Mouse (Mus musculus) heart, adult 2 months (tissue): ENCODE data around the gene Slc30a1. TPM values are rescaled to one million over a fixed set of nuclear protein-coding genes. Genes with fewer than 3 reads are reported as not detected.
A peak's percentile ranks its signal among the peaks of the same experiment; 100 is the strongest.

ENCODE experiments used
- DNase-seq, 2 experiments: peaks; one replicate each; pipeline ENCODE4 v3.0.0; 2021
- H3K27ac ChIP-seq: fragments of 200-600 bp; 2 replicates; pipeline ENCODE4 v1.8.1; 2022
- H3K27me3 ChIP-seq: fragments of 200-500 bp; 2 replicates; pipeline ENCODE4 v1.6.1; 2012; ENCODE audit warnings: mild to moderate bottlenecking, low read length, inconsistent platforms, mixed read lengths; ENCODE audit not compliant: control insufficient read depth, insufficient read depth
- H3K36me3 ChIP-seq: fragments of 200-500 bp; 2 replicates; pipeline ENCODE4 v1.6.1; 2012; ENCODE audit warnings: low read length, inconsistent platforms; ENCODE audit not compliant: control insufficient read depth, insufficient read depth
- H3K4me1 ChIP-seq: fragments of 200-500 bp; 2 replicates; pipeline ENCODE4 v1.6.1; 2011; ENCODE audit warnings: low read length; ENCODE audit not compliant: control insufficient read depth, insufficient read depth
- H3K4me3 ChIP-seq: fragments of 200-600 bp; 2 replicates; pipeline ENCODE4 v1.8.1; 2022
- H3K79me2 ChIP-seq: fragments of 200-500 bp; replicated peaks from 2 replicates; pipeline ENCODE4 v1.6.1; 2012; ENCODE audit warnings: mild to moderate bottlenecking, inconsistent platforms, low read length, moderate library complexity, mixed read lengths; ENCODE audit not compliant: control insufficient read depth, insufficient read depth
- H3K9ac ChIP-seq: fragments of 200-500 bp; 2 replicates; pipeline ENCODE4 v1.6.1; 2012; ENCODE audit warnings: low read depth, mild to moderate bottlenecking, control low read depth, inconsistent platforms, low read length, mixed read lengths
- CTCF ChIP-seq: fragments of 200-600 bp; IDR thresholded peaks from 2 replicates; pipeline ENCODE4 v1.8.1; 2022; ENCODE audit warnings: antibody characterized with exemption, mild to moderate bottlenecking, moderate library complexity
- EP300 ChIP-seq: fragments of 200-500 bp; IDR thresholded peaks from 2 replicates; pipeline ENCODE4 v1.6.1; 2011; ENCODE audit warnings: low read depth, low read length, control low read depth; ENCODE audit not compliant: insufficient read depth
- POLR2A ChIP-seq: fragments of 200-500 bp; IDR thresholded peaks from 2 replicates; pipeline ENCODE4 v1.6.1; 2011; ENCODE audit warnings: mild to moderate bottlenecking, low read depth, low read length, control low read depth; ENCODE audit not compliant: insufficient read depth
- WGBS: fragments of 180-500 bp; shearing (Covaris S2); methylation state at CpG from one replicate; pipeline ENCODE4 v1.1.7; 2018; 5-methylcytosine and 5-hydroxymethylcytosine counted together
- intact Hi-C: fragments of 180-260 bp; cut with DNase I; formaldehyde crosslinking; loops from one replicate; pipeline ENCODE4 v1.15.1; 2025
- polyA plus RNA-seq: library from polyadenylated mRNA; depleted of rRNA; stranded (reverse); fragments of >200 nt; gene quantifications from 2 replicates; pipeline ENCODE4 v1.2.3, GENCODE M21; 2012
- total RNA-seq, 2 experiments: library from RNA; stranded (reverse); gene quantifications; 2 replicates each; pipeline ENCODE4 v1.2.3; 2021

Slc30a1 gene
- total and polyA plus RNA-seq, 3 experiments = 5.3 to 18.6 (median 17.1) TPM

- intact Hi-C loops = loop anchor here (1.0 to 10.0 kb wide), 5 partner anchors 49 to 593 kb away; partner anchors contain the start of genes Lpgat1, Nenf and Traf5
- Histone ChIP-seq H3K79me2 (peaks cover 9% of the 10 kb centered on the region), H3K4me1 (peaks cover 11% of the 10 kb centered on the region), H3K36me3 (peaks cover 29% of the 10 kb centered on the region), H3K4me3 (peak overlapping the region; percentile 82), H3K27ac (peak overlapping the region; percentile 94), H3K27me3 (no peaks in the 10 kb centered on the region), H3K9ac (peak overlapping the region; percentile 91)
- no peak for TF ChIP-seq EP300
- peak; percentile 91 for TF ChIP-seq CTCF
- TF ChIP-seq POLR2A = no peak
- peak; percentile 86 to 89 for DNase-seq
- 1% methylated on average over 43 of the region's 43 CpGs for WGBS
Measured at GRCm38 (mm10) chr1:191907431-191907810, 854 bp downstream of the Slc30a1 start.

GRCm38 (mm10) chr1:191908906-191909305, 2.3 kb downstream of the Slc30a1 start:
- TF ChIP-seq POLR2A (no peak), CTCF (no peak), EP300 (no peak)
- peaks cover 9% of the 10 kb centered on the region for H3K79me2 ChIP-seq
- peak overlapping the region; percentile 19 for H3K4me3 ChIP-seq
- H3K4me1 ChIP-seq = peaks cover 11% of the 10 kb centered on the region
- no peak overlapping the region for H3K27ac ChIP-seq
- DNase-seq = no peak
- H3K27me3 ChIP-seq = no peaks in the 10 kb centered on the region
- intact Hi-C loops = loop anchor here (1.0 to 10.0 kb wide), 3 partner anchors 55 to 594 kb away; partner anchors contain the start of genes Lpgat1 and Nenf
- peaks cover 29% of the 10 kb centered on the region for H3K36me3 ChIP-seq
- WGBS = 68% methylated on average over 15 of the region's 15 CpGs
- 0 out of 2 replicates have a peak overlapping the region, but pooled peaks have one; percentile 30 for H3K9ac ChIP-seq

GRCm38 (mm10) chr1:191909316-191909715, 2.7 kb downstream of the Slc30a1 start:
- H3K4me1 ChIP-seq = peaks cover 11% of the 10 kb centered on the region
- peaks cover 29% of the 10 kb centered on the region for H3K36me3 ChIP-seq
- TF ChIP-seq CTCF (no peak), EP300 (no peak), POLR2A (no peak)
- peaks cover 9% of the 10 kb centered on the region for H3K79me2 ChIP-seq
- no peak overlapping the region for H3K27ac ChIP-seq
- intact Hi-C loops = loop anchor here (10.0 kb wide), 2 partner anchors 195 to 595 kb away; partner anchors contain the start of genes Lpgat1 and Nenf
- H3K27me3 ChIP-seq = no peaks in the 10 kb centered on the region
- peak overlapping the region; percentile 30; the same call in 1 of the 2 replicates for H3K9ac ChIP-seq
- 78% methylated on average over 14 of the region's 14 CpGs for WGBS
- peak overlapping the region; percentile 17; the same call in 1 of the 2 replicates for H3K4me3 ChIP-seq
- no peak for DNase-seq

GRCm38 (mm10) chr1:191910646-191911045, 4.1 kb downstream of the Slc30a1 start:
- H3K27ac ChIP-seq = no peak overlapping the region
- H3K9ac ChIP-seq = no peak overlapping the region
- 34% methylated on average over 3 of the region's 3 CpGs for WGBS
- H3K27me3 ChIP-seq = no peaks in the 10 kb centered on the region
- TF ChIP-seq POLR2A (no peak), CTCF (no peak), EP300 (no peak)
- DNase-seq = no peak
- peaks cover 9% of the 10 kb centered on the region for H3K79me2 ChIP-seq
- H3K36me3 ChIP-seq = peaks cover 29% of the 10 kb centered on the region
- intact Hi-C loops = no loop called here
- peak overlapping the region; percentile 4 for H3K4me3 ChIP-seq
- peaks cover 11% of the 10 kb centered on the region for H3K4me1 ChIP-seq

GRCm38 (mm10) chr1:191911067-191911668, 4.6 kb downstream of the Slc30a1 start:
- no peaks in the 10 kb centered on the region for H3K27me3 ChIP-seq
- TF ChIP-seq CTCF = no peak
- no peak for TF ChIP-seq POLR2A
- TF ChIP-seq EP300 = no peak
- H3K4me3 ChIP-seq = peak overlapping the region; percentile 4
- intact Hi-C loops = no loop called here
- H3K79me2 ChIP-seq = peaks cover 9% of the 10 kb centered on the region
- H3K27ac ChIP-seq = peak overlapping the region; percentile 26; the same call in 1 of the 2 replicates
- no peak for DNase-seq
- no peak overlapping the region for H3K9ac ChIP-seq
- 41% methylated on average over 3 of the region's 3 CpGs for WGBS
- peaks cover 11% of the 10 kb centered on the region for H3K4me1 ChIP-seq
- H3K36me3 ChIP-seq = peaks cover 29% of the 10 kb centered on the region

- no peaks in the 10 kb centered on the region for H3K27me3 ChIP-seq
- no peak overlapping the region for H3K27ac ChIP-seq
- no peaks in the 10 kb centered on the region for H3K79me2 ChIP-seq
- H3K9ac ChIP-seq = no peak overlapping the region
- H3K4me1 ChIP-seq = peaks cover 1% of the 10 kb centered on the region; the same call in 1 of the 2 replicates
- peaks cover 19% of the 10 kb centered on the region for H3K36me3 ChIP-seq
- no peak overlapping the region for H3K4me3 ChIP-seq
- intact Hi-C loops = no loop called here
- WGBS = 82% methylated on average over 6 of the region's 6 CpGs
- TF ChIP-seq EP300 (no peak), CTCF (no peak), POLR2A (no peak)
- no peak for DNase-seq
Measured at GRCm38 (mm10) chr1:191914647-191915046, 8.1 kb downstream of the Slc30a1 start.
